Mouse (Mus musculus): ENCODE results near the gene Gm44503. TPM values are rescaled to one million over a fixed set of nuclear protein-coding genes. Genes with fewer than 3 reads are reported as not detected.

Gm44503 gene
- total RNA-seq, 4 experiments from 2014 or later, result not detected

DNA sequence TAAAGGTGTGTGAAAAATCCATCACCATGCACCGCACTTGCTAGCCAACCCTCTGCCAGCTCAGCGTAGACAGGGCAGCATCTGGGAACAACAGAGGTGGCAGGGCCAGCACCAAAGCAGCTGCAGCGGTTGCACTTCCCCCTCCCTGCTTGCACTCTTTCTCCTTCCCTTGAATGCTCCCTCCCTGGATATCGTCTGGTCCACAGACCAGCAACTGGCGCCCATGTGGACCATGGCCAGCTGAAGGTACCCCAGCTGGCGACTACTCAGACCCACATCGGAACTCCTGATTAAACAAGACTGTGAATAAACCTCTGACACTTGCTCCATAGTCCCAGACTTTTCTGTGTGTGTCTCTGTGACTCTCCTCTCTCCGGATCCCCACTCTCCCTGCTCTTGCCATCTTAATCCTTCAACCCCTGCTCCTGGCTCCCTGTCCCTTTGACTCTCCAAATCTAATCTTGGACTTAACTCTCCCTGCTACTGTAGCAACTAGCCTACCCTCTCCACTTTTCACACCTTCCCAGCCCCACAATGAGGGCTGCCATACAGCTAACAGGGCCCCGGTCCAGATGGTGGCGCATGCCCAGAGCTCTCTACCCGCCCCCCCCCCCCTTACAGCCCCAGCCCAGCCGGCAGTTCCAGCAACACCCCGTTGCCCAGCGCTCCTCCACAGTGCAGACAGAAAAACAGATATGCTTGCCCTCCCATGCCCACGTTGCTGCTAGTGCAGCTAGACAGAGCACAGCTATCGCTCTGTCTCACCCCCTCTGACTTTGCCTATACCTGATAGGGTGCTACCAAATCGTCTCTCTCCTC, 67.4 kb downstream of the Gm44503 start:
- no peak for DNase-seq (ENCODE audit: low spot score in 2 of 2)

DNA sequence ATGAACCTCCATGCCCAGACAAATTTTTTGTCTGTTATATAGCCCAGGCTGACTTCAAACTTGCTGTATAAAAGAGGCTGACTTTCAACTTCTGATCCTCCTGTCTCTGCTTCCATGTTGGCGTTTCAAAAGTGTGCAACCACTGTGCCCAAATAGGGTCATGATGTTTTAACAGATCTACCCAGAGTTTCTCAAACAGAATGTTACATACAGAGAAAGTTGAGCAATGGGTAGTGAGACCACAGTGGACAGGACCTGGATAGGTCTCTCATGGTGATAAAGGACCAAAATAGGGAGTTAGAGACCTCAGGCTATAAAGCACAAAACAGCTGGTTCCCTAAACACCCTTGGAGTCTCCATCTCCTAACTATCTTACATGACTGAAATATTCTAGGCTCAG, 71.8 kb downstream of the Gm44503 start:
- no peak for DNase-seq (ENCODE audit: low spot score in 2 of 2)

DNA sequence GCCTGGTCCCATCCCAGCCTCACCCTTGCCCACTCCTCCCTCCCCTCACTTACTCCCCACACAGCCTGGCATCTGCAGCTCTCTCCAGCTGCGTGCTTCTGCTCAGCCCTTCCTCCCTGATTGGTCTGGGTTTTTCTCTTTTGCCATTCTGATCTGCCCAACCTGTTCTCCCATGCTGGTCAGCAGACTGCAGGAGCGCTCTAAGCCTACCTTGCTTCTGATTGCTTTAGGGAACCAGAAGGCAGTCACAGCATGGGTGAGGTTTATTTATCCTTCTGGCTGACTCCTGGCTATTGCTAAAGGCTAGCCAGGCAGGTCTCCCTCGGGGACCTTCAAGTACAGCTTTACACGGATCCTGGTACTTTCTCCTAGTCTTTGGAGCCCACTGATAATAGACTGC, 72.8 kb downstream of the Gm44503 start:
- DNase-seq (ENCODE audit: low spot score in 2 of 2), result no peak

DNA sequence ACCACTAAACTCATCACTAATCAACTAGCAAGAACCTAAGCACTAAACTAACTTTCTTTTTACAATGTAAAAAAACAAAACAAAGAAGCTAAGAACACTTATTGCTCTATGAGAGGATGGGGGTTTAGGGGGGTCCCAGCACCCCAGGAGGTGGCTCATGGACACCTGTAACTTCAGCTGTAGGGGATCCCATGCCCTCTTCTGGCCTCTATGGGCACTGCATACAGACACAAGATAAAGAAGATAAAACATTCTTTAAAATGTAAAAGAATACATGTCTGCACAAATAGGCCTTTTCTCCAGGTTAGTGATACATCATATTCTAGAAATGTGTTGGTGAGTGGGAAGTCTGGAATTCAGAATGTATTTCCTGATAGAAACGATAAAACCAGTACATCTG, 74.8 kb downstream of the Gm44503 start:
- no peak for DNase-seq (ENCODE audit: low spot score in 2 of 2)

DNA sequence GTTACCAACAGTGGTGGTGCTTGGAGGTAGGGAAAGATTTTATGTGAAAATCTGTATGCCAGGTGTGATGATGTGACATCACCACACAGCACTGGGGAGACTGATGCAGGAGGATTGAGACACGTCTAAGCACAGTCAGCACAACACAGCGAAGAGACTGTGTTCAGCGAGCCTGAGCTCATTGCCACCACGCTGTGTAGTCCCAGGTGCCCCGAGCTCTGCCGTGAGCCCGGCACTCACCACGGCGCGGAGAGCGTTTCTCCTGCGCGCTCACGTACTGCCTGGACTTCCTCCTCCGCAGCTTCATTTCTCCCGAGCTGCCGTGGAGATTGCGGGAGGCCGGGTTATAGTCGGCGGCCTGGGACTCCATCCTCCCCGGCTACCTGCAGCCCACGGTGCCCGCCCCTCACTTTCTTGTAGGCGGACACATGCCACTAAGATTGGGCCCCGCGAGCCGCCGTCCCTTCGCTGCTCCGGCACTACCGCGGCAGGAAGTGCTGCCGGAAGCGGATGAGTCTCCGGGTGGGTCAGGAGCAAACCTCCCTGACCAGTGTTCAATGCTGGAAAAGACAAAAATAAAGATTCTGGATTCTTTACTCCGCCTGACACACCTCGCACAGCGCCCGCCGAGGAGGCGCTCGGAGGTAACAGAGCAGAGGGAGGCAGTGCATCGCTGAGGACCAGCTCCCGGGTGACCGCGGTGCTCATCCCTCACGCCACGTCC, 80.7 kb downstream of the Gm44503 start:
- peak; percentile 88 to 92 for DNase-seq (ENCODE audit: low spot score in 2 of 2)

DNA sequence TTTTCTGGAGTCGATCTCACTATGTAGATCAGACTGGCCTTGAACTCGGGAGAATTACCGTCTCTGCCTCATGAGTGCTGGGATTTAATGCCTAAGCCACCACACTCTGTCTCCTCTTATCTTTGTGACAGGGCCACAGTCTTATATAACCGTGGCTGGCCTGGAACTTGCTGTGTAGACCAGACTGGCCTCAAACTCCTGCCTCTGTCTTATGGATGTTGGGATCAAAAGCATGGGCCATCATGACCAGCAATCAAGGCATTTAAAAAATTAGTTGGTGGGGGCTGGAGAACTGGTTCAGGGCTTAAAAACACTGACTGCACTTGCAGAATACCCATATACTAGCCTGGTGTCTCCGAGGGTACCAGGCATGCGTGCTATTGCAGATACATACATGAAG, 81.4 kb downstream of the Gm44503 start, which contains the start of gene Pigb:
Pigb (minus strand) TSS at position 299 of the 400 bp plus-strand sequence.
- DNase-seq (ENCODE audit: low spot score in 2 of 2), result no peak

DNA sequence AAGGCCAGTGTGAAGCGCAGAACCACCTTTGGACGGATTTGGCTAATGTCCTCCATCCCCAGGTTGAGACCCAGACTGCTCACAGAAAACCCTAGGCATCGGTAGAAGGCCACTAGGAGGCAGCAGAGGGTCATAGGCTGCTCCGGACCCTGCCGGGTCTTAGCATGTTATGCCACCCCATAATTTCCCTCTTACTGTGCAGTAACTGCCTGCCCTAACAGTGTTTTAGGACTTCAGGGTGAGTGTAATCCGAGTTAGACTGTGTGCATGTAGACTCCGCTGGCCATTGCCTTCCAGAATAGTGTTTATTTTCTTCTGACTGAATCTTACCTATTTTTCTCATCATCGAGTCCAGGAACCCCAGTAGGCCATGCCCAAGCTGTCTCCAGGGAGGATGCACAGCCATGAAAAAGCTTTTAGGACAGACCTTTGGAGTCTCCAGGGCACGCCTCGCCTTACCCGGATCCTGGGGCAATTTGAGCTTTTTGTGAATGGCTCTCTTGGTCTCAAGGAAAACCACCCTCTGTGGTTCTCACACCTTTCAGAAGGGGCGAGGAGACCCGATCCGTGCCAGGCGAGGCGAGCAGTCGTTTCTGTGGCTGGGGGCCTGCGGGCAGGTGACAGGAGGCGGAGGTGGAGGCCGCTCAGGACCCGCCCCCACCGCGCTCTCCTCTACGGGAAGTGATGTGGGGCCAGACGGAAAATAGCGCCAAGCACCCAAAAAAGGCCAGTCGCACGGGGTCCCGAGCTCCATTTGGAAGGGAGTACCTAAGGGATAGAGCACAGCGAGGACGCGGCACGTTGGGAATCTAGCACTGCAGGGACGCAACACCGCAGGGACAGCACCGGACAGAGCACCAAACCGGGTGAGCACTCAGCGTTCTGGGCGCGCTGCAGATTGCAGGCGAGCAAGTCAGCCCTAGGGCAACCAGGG, 85.8 kb downstream of the Gm44503 start, which contains the start of gene Rab27a:
Rab27a (plus strand) TSS at position 709 of the 934 bp plus-strand sequence.
- DNase-seq (ENCODE audit: low spot score in 2 of 2), result peak; percentile 64 to 82

DNA sequence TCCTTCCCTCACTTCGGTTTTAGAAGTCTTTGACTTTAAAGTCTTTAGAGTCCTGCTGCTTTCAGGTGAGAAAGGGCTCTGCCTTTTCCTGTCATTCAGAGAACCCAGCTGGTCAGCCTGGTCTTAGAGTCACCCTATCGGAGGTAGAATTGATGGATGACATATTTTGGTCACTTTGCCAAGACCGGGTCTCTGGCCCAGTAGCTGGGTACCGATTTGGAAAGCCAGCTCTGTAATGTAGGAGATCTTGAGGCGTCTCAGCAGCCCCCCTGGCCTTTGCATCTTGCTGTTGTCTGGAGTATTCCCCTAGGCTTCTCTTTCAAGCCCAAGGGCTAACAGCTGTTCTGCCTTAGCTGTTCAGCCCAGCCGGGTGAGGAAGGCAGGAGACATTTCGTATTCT, 86.6 kb downstream of the Gm44503 start:
- no peak for DNase-seq (ENCODE audit: low spot score in 2 of 2)

DNA sequence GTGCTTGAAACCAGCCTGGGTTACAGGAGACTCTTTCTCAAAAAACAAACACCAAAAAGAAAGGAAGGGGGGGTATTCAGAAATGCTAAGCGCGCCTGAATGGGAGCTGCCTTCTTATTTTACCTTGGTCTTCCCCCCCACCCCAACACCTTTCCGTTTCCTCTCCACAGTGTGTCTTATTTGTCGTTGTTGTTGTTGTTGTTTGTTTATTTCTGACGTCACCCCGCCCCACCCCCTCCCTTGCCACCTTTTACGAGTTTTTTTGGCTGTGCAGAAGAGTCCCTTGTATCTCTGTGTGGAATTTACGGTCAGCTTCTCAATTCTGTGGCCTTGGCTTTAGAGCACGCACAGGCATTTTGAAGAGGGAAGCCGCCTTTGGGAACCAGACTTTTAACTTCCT, 87.1 kb downstream of the Gm44503 start:
- no peak for DNase-seq (ENCODE audit: low spot score in 2 of 2)

DNA sequence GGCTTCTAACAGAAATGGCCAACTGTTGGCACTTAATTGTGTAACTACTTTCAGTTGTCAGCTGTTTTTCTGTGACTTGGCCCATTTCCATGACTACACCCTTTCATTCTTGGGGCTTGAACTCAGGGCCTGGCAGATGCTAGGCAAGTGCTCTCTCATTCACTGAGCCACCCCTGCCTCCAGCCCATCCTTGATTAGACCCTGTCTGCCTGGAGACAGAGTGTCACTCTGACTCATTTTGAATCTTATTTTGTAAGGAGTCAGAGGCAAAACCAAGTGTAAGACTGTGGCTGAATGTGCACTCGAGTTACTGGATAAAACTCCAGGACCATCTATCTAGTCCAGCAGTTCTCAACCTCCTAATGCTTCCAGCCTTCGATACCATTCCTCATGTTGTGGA, 89.3 kb downstream of the Gm44503 start:
- DNase-seq (ENCODE audit: low spot score in 2 of 2), result no peak

DNA sequence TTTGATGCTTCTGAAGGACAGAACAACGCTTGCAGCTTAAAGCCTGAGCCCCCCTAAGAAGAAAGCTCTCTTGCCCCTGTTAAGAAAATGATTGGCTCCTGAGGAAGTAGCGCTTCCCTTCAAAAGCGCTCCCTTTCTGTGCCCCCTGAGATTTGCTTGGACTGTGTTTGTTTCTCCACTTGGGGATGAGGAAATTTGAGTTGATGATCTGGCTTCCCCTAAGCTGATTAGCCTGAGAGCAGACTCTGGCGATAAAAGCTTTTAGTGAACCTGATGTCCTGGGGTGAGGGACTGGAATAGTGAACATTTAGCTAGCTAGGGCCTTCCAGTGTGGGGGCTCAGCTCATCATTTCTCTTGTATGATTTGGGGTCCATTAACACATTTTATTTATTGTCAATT, 90.3 kb downstream of the Gm44503 start:
- no peak for DNase-seq (ENCODE audit: low spot score in 2 of 2)

DNA sequence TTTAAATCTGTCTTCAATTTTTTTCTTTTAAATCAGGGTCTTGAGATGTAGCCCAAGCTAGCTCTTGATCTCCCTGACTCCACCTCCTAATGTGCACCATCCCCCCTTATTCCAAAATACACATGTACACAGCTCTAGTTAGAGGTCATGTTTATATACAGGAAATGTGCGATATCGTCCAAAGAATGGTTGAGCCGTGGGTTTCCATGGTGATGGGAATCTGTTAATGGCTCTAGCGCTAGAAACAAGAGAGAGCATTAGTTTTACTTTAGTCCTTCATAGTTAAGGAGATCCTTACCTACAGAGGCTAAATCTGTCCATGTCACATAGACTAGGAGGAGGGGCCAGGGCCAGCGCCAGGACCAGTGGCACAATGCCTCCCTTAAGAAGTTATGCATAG, 91.2 kb downstream of the Gm44503 start:
- no peak for DNase-seq (ENCODE audit: low spot score in 2 of 2)

DNA sequence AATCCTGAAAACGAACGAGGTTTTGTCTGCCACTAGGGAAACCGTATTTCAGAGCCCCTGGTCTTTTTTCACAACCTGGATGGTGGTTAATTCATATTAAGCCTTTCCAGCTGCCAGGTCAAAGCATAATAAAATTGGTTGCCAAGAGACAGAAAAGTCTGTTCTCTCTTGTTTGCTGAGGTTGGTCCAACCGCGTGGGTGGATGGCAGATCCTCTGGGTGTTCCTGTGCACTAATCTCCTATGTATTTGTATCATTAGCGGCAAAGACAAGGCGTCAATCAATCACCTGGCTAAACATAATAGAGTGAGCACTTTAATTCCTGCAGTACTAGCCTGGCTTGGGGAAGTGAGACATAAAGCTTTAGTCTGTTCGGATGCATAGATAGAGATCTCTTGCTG, 92.0 kb downstream of the Gm44503 start:
- peak in 1 of 2 experiments; percentile 38 for DNase-seq (ENCODE audit: low spot score in 2 of 2)

DNA sequence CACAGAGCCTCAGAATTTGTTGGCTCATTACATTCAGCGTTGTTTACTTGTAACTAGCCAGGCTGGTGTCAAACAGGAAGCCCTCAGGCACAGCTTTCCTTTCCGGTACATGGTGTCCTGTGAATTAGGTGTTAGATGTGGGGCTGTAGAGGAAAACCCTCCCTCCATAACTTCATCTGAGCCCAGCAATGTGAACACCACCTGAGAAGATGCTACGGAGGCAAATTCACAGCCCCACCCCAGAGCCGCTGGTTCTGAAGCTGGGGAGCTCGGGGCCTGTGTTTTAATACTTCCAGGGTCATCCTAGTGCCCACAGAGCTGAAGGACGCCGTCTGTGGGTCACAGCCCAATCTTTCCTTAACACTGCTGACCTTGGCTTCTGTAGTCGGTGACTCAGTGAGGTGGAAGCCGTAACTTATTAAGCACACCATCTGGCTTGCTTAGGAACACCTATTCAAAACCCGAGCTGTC, 96.8 kb downstream of the Gm44503 start:
- DNase-seq (ENCODE audit: low spot score in 2 of 2), result no peak

DNA sequence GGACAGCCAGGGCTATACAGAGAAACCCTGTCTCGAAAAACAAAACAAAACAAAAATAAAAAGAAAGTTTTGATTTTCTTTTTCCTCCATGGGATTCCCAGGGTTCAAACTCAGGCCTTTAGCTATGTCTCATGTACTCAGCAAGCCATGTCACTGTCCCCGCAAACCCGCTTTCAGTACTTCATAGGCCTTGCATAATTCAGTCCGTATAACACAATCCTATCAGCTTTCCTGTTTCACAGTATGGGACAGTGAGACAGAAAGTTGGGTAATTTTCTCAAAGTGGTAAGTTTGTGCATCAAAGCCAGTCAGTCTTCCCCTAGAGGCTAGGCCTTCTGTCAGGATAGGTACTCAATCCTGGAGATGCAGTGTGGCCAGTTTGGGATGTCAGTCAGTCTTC, 100.6 kb downstream of the Gm44503 start:
- no peak for DNase-seq (ENCODE audit: low spot score in 2 of 2)

DNA sequence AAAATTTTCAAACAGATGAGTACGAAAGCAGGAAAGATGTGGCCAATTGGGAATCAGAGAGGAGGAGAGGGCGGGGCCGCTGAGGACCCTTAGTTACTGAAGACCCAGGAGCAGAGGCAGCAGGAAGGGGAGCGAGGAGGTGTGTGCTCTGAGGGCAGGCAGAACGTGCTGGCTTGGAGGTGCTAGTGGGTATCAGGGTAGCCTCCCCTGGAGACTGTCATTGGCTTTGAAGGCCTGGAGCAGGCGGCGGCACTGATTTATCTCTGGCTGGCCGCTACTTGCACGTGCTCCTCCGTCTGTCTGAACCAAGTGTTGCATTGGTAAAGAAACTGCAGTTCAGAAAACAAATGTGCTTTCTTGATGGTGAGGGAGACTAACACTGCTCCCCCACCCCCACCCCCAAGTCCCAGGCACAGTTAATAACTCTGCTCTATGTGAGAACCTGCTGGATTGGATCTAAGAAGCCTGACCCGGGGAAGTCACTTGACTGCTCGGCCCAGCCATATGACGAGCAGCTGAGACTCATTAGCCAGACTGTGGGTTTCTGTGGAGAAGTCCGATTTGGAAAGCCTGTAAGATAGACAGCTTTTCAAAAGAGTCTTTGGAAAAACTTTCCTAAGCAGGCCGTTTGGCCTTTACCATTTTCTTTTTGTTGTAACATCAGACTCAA, 105.1 kb downstream of the Gm44503 start:
- DNase-seq (ENCODE audit: low spot score in 2 of 2), result no peak

Small RNAs within 50 kb of the gene (microRNA-seq; reads per million reads assigned to microRNA genes)
- gene Gm27353, result 0 reads per million in 2 experiments

Other genes starting within 250 kb of the Gm44503 start
- gene Prtg, start 152.0 kb upstream of the Gm44503 start, total RNA-seq (2022), result 1 to 10 TPM; 2.2 to 2.9 (median 2.7) TPM
- 10 to 100 TPM; 26.3 to 31.3 (median 28.8) TPM for gene Pygo1, start 33.2 kb upstream of the Gm44503 start, total RNA-seq (2022)
- gene Dyx1c1, start 67 bp upstream of the Gm44503 start, total RNA-seq (2022), result 1 to 10 TPM; 1.5 to 3.1 (median 2.7) TPM
- gene Ccpg1os, start 26.5 kb downstream of the Gm44503 start, total RNA-seq (2022), result 10 to 100 TPM in 3 of 4 experiments, 1 to 10 TPM in 1; 9.2 to 15.1 (median 13.6) TPM
- 100 to 1,000 TPM; 130 to 173 (median 150) TPM for gene Ccpg1, start 26.6 kb downstream of the Gm44503 start, total RNA-seq (2022)
- 10 to 100 TPM; 15.5 to 19.3 (median 17.3) TPM for gene Pigb, start 81.5 kb downstream of the Gm44503 start, total RNA-seq (2022)
- gene Rab27a, start 86.0 kb downstream of the Gm44503 start, total RNA-seq (2022), result 10 to 100 TPM; 17.1 to 18.2 (median 17.9) TPM
- 1 to 10 TPM; 3.0 to 5.4 (median 4.5) TPM for gene Khdc3, start 143.0 kb downstream of the Gm44503 start, total RNA-seq (2022)
- 1 to 10 TPM; 1.0 to 4.3 (median 1.3) TPM for gene Gm20509, start 143.6 kb downstream of the Gm44503 start, total RNA-seq (2022)
- 10 to 100 TPM; 55.8 to 64.9 (median 60.1) TPM for gene Rsl24d1, start 154.6 kb downstream of the Gm44503 start, total RNA-seq (2022)

Data from layer of hippocampus, adult 8-10 months (tissue).